17 mouse cellular contexts compared by ENCODE assay signal in genomic region chr14:31947246-31947645, GRCm38 (mm10).
DNase-seq lines count a peak whose midpoint lies in the region; ATAC-seq and TF ChIP-seq lines count a peak whose summit lies in the region.
"Had no signal": no experiment of that assay in that cellular context is flagged by ENCODE, and none has a peak within 500 bp of the region (broad histone marks: within the 10 kb centered on the region; RNA-seq: fewer than 3 reads in every experiment).

No protein-coding gene starts in this region.

- no peak for DNase-seq in forebrain, postnatal 0 days
- no peak for DNase-seq in lung, embryonic 14.5 days
- DNase-seq in lung, postnatal 4 days, result no peak
- DNase-seq in MN1 (ENCODE audit: low spot score), result peak; percentile 78
- DNase-seq in brain, embryonic 14.5 days (ENCODE audit: low read depth), result peak; percentile 44
- no peak for DNase-seq in neural tube, embryonic 10.5 days (ENCODE audit: extremely low spot score, low spot score)
- DNase-seq: cerebellum, adult 9-10 months; gastrocnemius, adult 2 months; liver, embryonic 13.5 days; lung, postnatal 10 days; right cerebral cortex, postnatal 25 days; thymus, postnatal 25 days had no signal

- TF ChIP-seq POLR2A in brain, embryonic 14.5 days (IDR thresholded peaks at IDR 0.05; ENCODE audit: borderline replicate concordance, extremely low read depth, insufficient read depth, insufficient read length, poor library complexity, severe bottlenecking), result no peak

- TF ChIP-seq CTCF in forebrain, postnatal 0 days (IDR thresholded peaks at IDR 0.05; ENCODE audit: low read depth), result no peak
- no peak for TF ChIP-seq CTCF in lung, embryonic 14.5 days (IDR thresholded peaks at IDR 0.05; ENCODE audit: low read depth)
- no peak for TF ChIP-seq CTCF in brain, embryonic 14.5 days (IDR thresholded peaks at IDR 0.05; ENCODE audit: borderline replicate concordance, extremely low read depth, insufficient read depth, insufficient read length)

- no peak overlapping the region for H3K4me2 ChIP-seq in forebrain, embryonic 13.5 days
- H3K4me2 ChIP-seq in forebrain, postnatal 0 days (ENCODE audit: low read depth), result no peak overlapping the region
- no peak overlapping the region for H3K4me2 ChIP-seq in lung, embryonic 14.5 days
- H3K4me2 ChIP-seq: hindbrain, embryonic 13.5 days; liver, embryonic 13.5 days had no signal

- H3K27me3 ChIP-seq in forebrain, embryonic 13.5 days, result no peaks in the 10 kb centered on the region
- no peaks in the 10 kb centered on the region for H3K27me3 ChIP-seq in forebrain, postnatal 0 days (ENCODE audit: insufficient read depth, low read length)
- no peaks in the 10 kb centered on the region for H3K27me3 ChIP-seq in lung, embryonic 14.5 days (ENCODE audit: insufficient read depth, low read length)
- H3K27me3 ChIP-seq: hindbrain, embryonic 13.5 days; liver, embryonic 13.5 days had no signal

- WGBS in forebrain, embryonic 13.5 days, result 26% methylated on average over 7 of the region's 7 CpGs
- 22% methylated on average over 7 of the region's 7 CpGs for WGBS in forebrain, postnatal 0 days
- WGBS in lung, embryonic 14.5 days, result 34% methylated on average over 7 of the region's 7 CpGs

- no peak; the same call in 1 of the 2 replicates for ATAC-seq in forebrain, embryonic 13.5 days
- ATAC-seq in forebrain, postnatal 0 days, result no peak
- ATAC-seq in lung, embryonic 14.5 days (ENCODE audit: insufficient read depth), result no peak
- ATAC-seq: intestine, postnatal 0 days had no signal

- H3K36me3 ChIP-seq in forebrain, embryonic 13.5 days (ENCODE audit: poor library complexity, severe bottlenecking), result no peaks in the 10 kb centered on the region
- H3K36me3 ChIP-seq in forebrain, postnatal 0 days (ENCODE audit: insufficient read depth), result no peaks in the 10 kb centered on the region
- H3K36me3 ChIP-seq in lung, embryonic 14.5 days (ENCODE audit: insufficient read depth), result no peaks in the 10 kb centered on the region
- H3K36me3 ChIP-seq: hindbrain, embryonic 13.5 days; liver, embryonic 13.5 days had no signal

- H3K27ac ChIP-seq in forebrain, embryonic 13.5 days, result peak overlapping the region; percentile 27; the same call in 1 of the 2 replicates
- no peak overlapping the region for H3K27ac ChIP-seq in forebrain, postnatal 0 days (ENCODE audit: low read depth, low read length)
- H3K27ac ChIP-seq in lung, embryonic 14.5 days (ENCODE audit: low read depth), result peak overlapping the region; percentile 38; the same call in 1 of the 2 replicates
- H3K27ac ChIP-seq: gastrocnemius, adult 2 months; hindbrain, embryonic 13.5 days; kidney, postnatal 0 days; layer of hippocampus, adult 2 months; liver, embryonic 13.5 days had no signal

- H3K4me1 ChIP-seq in forebrain, embryonic 13.5 days, result peaks cover 12% of the 10 kb centered on the region; the same call in 1 of the 2 replicates
- H3K4me1 ChIP-seq in forebrain, postnatal 0 days (ENCODE audit: insufficient read depth), result no peaks in the 10 kb centered on the region
- no peaks in the 10 kb centered on the region for H3K4me1 ChIP-seq in lung, embryonic 14.5 days (ENCODE audit: insufficient read depth)
- H3K4me1 ChIP-seq: hindbrain, embryonic 13.5 days; liver, embryonic 13.5 days had no signal

- H3K9me3 ChIP-seq in forebrain, embryonic 13.5 days (replicated peaks), result no peaks in the 10 kb centered on the region
- H3K9me3 ChIP-seq in forebrain, postnatal 0 days (ENCODE audit: low read length), result no peaks in the 10 kb centered on the region
- no peaks in the 10 kb centered on the region for H3K9me3 ChIP-seq in lung, embryonic 14.5 days (ENCODE audit: low read depth, low read length)
- H3K9me3 ChIP-seq: hindbrain, embryonic 13.5 days; liver, embryonic 13.5 days had no signal

- no peak overlapping the region for H3K4me3 ChIP-seq in forebrain, embryonic 13.5 days
- H3K4me3 ChIP-seq in forebrain, postnatal 0 days (ENCODE audit: low read depth, low read length), result no peak overlapping the region
- H3K4me3 ChIP-seq in lung, embryonic 14.5 days (ENCODE audit: low read depth, low read length), result no peak overlapping the region
- H3K4me3 ChIP-seq: gastrocnemius, adult 2 months; hindbrain, embryonic 13.5 days; layer of hippocampus, adult 2 months; liver, embryonic 13.5 days had no signal

- no peak overlapping the region for H3K9ac ChIP-seq in forebrain, embryonic 13.5 days
- no peak overlapping the region for H3K9ac ChIP-seq in forebrain, postnatal 0 days
- H3K9ac ChIP-seq in lung, embryonic 14.5 days, result no peak overlapping the region
- H3K9ac ChIP-seq: hindbrain, embryonic 13.5 days; liver, embryonic 13.5 days had no signal

Comparison
In these comparisons a context has a peak if more than half of its experiments do, and no peak if none do; other contexts are left out.
1. DNase-seq: peak in MN1 (single experiment) and brain, embryonic 14.5 days (single experiment); none in forebrain, postnatal 0 days (single experiment), lung, embryonic 14.5 days (single experiment), lung, postnatal 4 days (0 of 2) and neural tube, embryonic 10.5 days (single experiment).